Mouse (Mus musculus): ENCODE measurements at regions not wholly inside any gene's neighbourhood (a gene's known extent, or its start where the extent isn't known, plus 50 kb on each side); places are given as distances from the start of the nearest gene placed in this dataset.

GRCm38 (mm10) chr1:81671142-81671541 is 561.8 kb upstream of the Gm9747 start:
- TF ChIP-seq CTCF (IDR thresholded peaks at IDR 0.05; ENCODE audit: borderline replicate concordance, insufficient read depth, low read depth, low read length) (no peak), POLR2A (IDR thresholded peaks at IDR 0.05; ENCODE audit: borderline replicate concordance, insufficient read depth, low read length) (no peak)
